Mouse (Mus musculus): Measurements from ENCODE around the gene Gm10392. TPM values are rescaled to one million over a fixed set of nuclear protein-coding genes. Genes with fewer than 3 reads are reported as not detected.

Gm10392 gene
- total RNA-seq, 1 experiment: not detected

DNA sequence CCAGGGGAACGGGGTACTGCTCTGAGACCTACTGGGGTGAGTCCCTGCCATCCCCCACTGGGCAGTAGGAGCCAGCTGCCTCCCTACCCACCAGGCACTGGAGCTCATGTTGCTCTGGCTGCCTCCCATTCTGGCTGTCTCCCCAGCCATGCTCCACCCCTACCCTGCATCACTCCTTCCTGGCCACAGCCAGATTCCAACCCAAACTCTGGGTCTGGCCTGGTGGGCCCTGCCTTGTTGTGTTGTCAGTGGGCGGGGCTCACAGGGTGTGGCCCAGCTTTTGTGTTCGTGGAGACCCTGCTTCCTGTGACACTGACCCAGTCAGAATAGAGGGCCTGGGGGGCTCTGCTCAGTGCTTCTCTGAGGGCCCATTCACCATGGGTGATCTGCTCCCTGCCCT, 15.5 kb downstream of the Gm10392 start:
- no peak overlapping the region for H3K9ac ChIP-seq (ENCODE audit: insufficient read depth, low read depth, low read length, poor library complexity, severe bottlenecking)
- no peak overlapping the region for H3K4me3 ChIP-seq (ENCODE audit: insufficient read depth in 1 of 2, low read depth in 1 of 2, low read length in 2 of 2, poor library complexity in 1 of 2, severe bottlenecking in 1 of 2)
- H3K27ac ChIP-seq (ENCODE audit: insufficient read depth, low read depth, low read length, poor library complexity, severe bottlenecking): peak overlapping the region; percentile 33; the same call in 1 of the 2 replicates
- peaks cover under 1 to 45% of the 10 kb centered on the region in 2 experiments; a peak in 3 of 4 replicates for H3K4me1 ChIP-seq (ENCODE audit: control insufficient read depth in 2 of 2, insufficient read depth in 2 of 2, low read length in 2 of 2, poor library complexity in 1 of 2)
- in situ Hi-C loops (cut with MboI; ENCODE audit: low sequenced_read_pairs in 2 of 2, unreplicated experiment in 2 of 2): no loop called here
- peaks cover 71% of the 10 kb centered on the region for H3K36me3 ChIP-seq (ENCODE audit: control insufficient read depth, insufficient read depth, low read length, poor library complexity, severe bottlenecking)
- TF ChIP-seq CHD2 (IDR thresholded peaks at IDR 0.05; ENCODE audit: low read depth, low read length) (no peak), MAFK (IDR thresholded peaks at IDR 0.05; ENCODE audit: insufficient read depth, low read depth, low read length) (no peak), ZC3H11A (IDR thresholded peaks at IDR 0.05; ENCODE audit: borderline replicate concordance, low read depth, low read length) (no peak), ZNF384 (IDR thresholded peaks at IDR 0.05; ENCODE audit: low read depth, low read length) (no peak), HCFC1 (IDR thresholded peaks at IDR 0.05; ENCODE audit: borderline replicate concordance, insufficient read depth, low read length) (no peak)
- no peak for DNase-seq (ENCODE audit: low read depth, low spot score)
- no peaks in the 10 kb centered on the region for H3K9me3 ChIP-seq (ENCODE audit: control insufficient read depth, insufficient read depth, low read depth, low read length)

- H3K36me3 ChIP-seq (ENCODE audit: control insufficient read depth, insufficient read depth, low read length, poor library complexity, severe bottlenecking): peaks cover 71% of the 10 kb centered on the region
- no peak for TF ChIP-seq MAFK (IDR thresholded peaks at IDR 0.05; ENCODE audit: insufficient read depth, low read depth, low read length)
- no peak for TF ChIP-seq ZC3H11A (IDR thresholded peaks at IDR 0.05; ENCODE audit: borderline replicate concordance, low read depth, low read length)
- no peak for TF ChIP-seq HCFC1 (IDR thresholded peaks at IDR 0.05; ENCODE audit: borderline replicate concordance, insufficient read depth, low read length)
- TF ChIP-seq ZNF384 (IDR thresholded peaks at IDR 0.05; ENCODE audit: low read depth, low read length): no peak
- TF ChIP-seq CHD2 (IDR thresholded peaks at IDR 0.05; ENCODE audit: low read depth, low read length): no peak
Measured at GRCm38 (mm10) chr11:77502481-77502880, 16.5 kb downstream of the Gm10392 start.

DNA sequence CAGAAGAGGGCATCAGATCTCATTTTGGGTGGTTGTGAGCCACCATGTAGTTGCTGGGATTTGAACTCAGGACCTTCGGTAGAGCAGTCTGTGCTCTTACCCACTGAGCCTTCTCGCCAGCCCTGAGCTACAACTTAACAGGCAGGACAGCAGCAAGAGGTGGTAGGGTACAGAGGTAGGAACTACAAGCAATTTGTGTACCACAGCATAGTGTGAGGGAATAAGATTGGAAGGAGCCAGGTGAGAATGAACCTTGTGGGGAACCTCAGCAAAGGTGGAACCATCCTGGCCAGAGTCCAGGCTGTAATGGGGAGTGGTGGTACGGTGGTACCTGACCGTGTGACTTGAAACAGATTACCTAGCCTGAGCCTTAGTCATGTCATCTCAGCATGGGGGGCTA, 17.0 kb downstream of the Gm10392 start:
- no peaks in the 10 kb centered on the region for H3K9me3 ChIP-seq (ENCODE audit: control insufficient read depth, insufficient read depth, low read depth, low read length)
- TF ChIP-seq MAFK (IDR thresholded peaks at IDR 0.05; ENCODE audit: insufficient read depth, low read depth, low read length) (no peak), ZNF384 (IDR thresholded peaks at IDR 0.05; ENCODE audit: low read depth, low read length) (no peak), HCFC1 (IDR thresholded peaks at IDR 0.05; ENCODE audit: borderline replicate concordance, insufficient read depth, low read length) (no peak)
- H3K4me1 ChIP-seq (ENCODE audit: control insufficient read depth in 2 of 2, insufficient read depth in 2 of 2, low read length in 2 of 2, poor library complexity in 1 of 2): peaks cover 5 to 48% of the 10 kb centered on the region in 2 experiments; a peak in 3 of 4 replicates
- peaks cover 69% of the 10 kb centered on the region for H3K36me3 ChIP-seq (ENCODE audit: control insufficient read depth, insufficient read depth, low read length, poor library complexity, severe bottlenecking)
- in situ Hi-C loops (cut with MboI; ENCODE audit: low sequenced_read_pairs in 2 of 2, unreplicated experiment in 2 of 2): no loop called here
- no peak overlapping the region for H3K27ac ChIP-seq (ENCODE audit: insufficient read depth, low read depth, low read length, poor library complexity, severe bottlenecking)
- no peak overlapping the region for H3K4me3 ChIP-seq (ENCODE audit: insufficient read depth in 1 of 2, low read depth in 1 of 2, low read length in 2 of 2, poor library complexity in 1 of 2, severe bottlenecking in 1 of 2)
- no peak for DNase-seq (ENCODE audit: low read depth, low spot score)
- H3K9ac ChIP-seq (ENCODE audit: insufficient read depth, low read depth, low read length, poor library complexity, severe bottlenecking): no peak overlapping the region

More at GRCm38 (mm10) chr11:77502481-77502880, 16.5 kb downstream of the Gm10392 start:
- H3K9ac ChIP-seq (ENCODE audit: insufficient read depth, low read depth, low read length, poor library complexity, severe bottlenecking): no peak overlapping the region
- H3K27ac ChIP-seq (ENCODE audit: insufficient read depth, low read depth, low read length, poor library complexity, severe bottlenecking): no peak overlapping the region
- H3K4me3 ChIP-seq (ENCODE audit: insufficient read depth in 1 of 2, low read depth in 1 of 2, low read length in 2 of 2, poor library complexity in 1 of 2, severe bottlenecking in 1 of 2): no peak overlapping the region
- in situ Hi-C loops (cut with MboI; ENCODE audit: low sequenced_read_pairs in 2 of 2, unreplicated experiment in 2 of 2): no loop called here
- no peak for DNase-seq (ENCODE audit: low read depth, low spot score)
- H3K9me3 ChIP-seq (ENCODE audit: control insufficient read depth, insufficient read depth, low read depth, low read length): no peaks in the 10 kb centered on the region
- peaks cover 3 to 45% of the 10 kb centered on the region in 2 experiments; a peak in 3 of 4 replicates for H3K4me1 ChIP-seq (ENCODE audit: control insufficient read depth in 2 of 2, insufficient read depth in 2 of 2, low read length in 2 of 2, poor library complexity in 1 of 2)

DNA sequence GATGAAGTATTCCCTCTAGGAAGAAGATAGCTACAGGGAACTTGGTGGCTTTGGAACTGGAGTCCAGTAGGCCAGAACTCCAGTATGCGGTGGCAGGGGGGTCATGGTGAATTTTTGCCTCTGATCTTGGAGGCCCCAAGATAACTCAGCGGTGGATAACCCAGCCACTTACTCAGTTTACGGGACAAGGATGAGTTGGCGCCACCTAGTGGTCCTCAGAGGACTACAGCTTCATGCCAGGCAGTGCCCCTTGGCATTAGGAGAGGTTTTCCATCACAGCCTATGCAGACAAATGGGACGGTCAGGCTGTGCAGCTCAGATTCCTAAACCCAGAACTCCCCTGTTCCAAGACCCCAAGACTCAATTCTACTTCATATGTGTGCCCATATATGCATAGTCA, 17.6 kb downstream of the Gm10392 start:
- TF ChIP-seq CHD2 (IDR thresholded peaks at IDR 0.05; ENCODE audit: low read depth, low read length) (no peak), HCFC1 (IDR thresholded peaks at IDR 0.05; ENCODE audit: borderline replicate concordance, insufficient read depth, low read length) (no peak), MAFK (IDR thresholded peaks at IDR 0.05; ENCODE audit: insufficient read depth, low read depth, low read length) (no peak), ZC3H11A (IDR thresholded peaks at IDR 0.05; ENCODE audit: borderline replicate concordance, low read depth, low read length) (no peak), ZNF384 (IDR thresholded peaks at IDR 0.05; ENCODE audit: low read depth, low read length) (no peak)
- H3K9ac ChIP-seq (ENCODE audit: insufficient read depth, low read depth, low read length, poor library complexity, severe bottlenecking): no peak overlapping the region
- DNase-seq (ENCODE audit: low read depth, low spot score): no peak
- H3K9me3 ChIP-seq (ENCODE audit: control insufficient read depth, insufficient read depth, low read depth, low read length): no peaks in the 10 kb centered on the region
- no peak overlapping the region for H3K4me3 ChIP-seq (ENCODE audit: insufficient read depth in 1 of 2, low read depth in 1 of 2, low read length in 2 of 2, poor library complexity in 1 of 2, severe bottlenecking in 1 of 2)
- peaks cover 5 to 44% of the 10 kb centered on the region in 2 experiments; a peak in 3 of 4 replicates for H3K4me1 ChIP-seq (ENCODE audit: control insufficient read depth in 2 of 2, insufficient read depth in 2 of 2, low read length in 2 of 2, poor library complexity in 1 of 2)
- in situ Hi-C loops (cut with MboI; ENCODE audit: low sequenced_read_pairs in 2 of 2, unreplicated experiment in 2 of 2): no loop called here
- peak overlapping the region; percentile 32; the same call in 1 of the 2 replicates for H3K27ac ChIP-seq (ENCODE audit: insufficient read depth, low read depth, low read length, poor library complexity, severe bottlenecking)
- peaks cover 63% of the 10 kb centered on the region for H3K36me3 ChIP-seq (ENCODE audit: control insufficient read depth, insufficient read depth, low read length, poor library complexity, severe bottlenecking)

Measured in ES-E14 (cell line).